Mouse (Mus musculus) urinary bladder, adult 2 months (tissue): Measurements from ENCODE around the gene Sidt2. TPM values are rescaled to one million over a fixed set of nuclear protein-coding genes. Genes with fewer than 3 reads are reported as not detected.
A peak's percentile ranks its signal among the peaks of the same experiment; 100 is the strongest.

Experiments used
- DNase-seq: peaks from one replicate; pipeline ENCODE4 v3.0.0; 2022; ENCODE audit warnings: low spot score
- polyA plus RNA-seq: library from polyadenylated mRNA; depleted of rRNA; stranded (reverse); fragments of >200 nt; gene quantifications from 2 replicates; pipeline ENCODE4 v1.2.3, GENCODE M21; 2012; rRNA removed

Sidt2 gene
- polyA plus RNA-seq, 1 experiment = 102 TPM

- no peak for DNase-seq
Observed at GRCm38 (mm10) chr9:45911673-45912072, 43.4 kb downstream of the Sidt2 start.

GRCm38 (mm10) chr9:45910995-45911394 lies 44.1 kb downstream of the Sidt2 start:
- no peak for DNase-seq

- DNase-seq = no peak
Observed at GRCm38 (mm10) chr9:45907078-45907428, 48.0 kb downstream of the Sidt2 start.

GRCm38 (mm10) chr9:45906355-45907077 lies 48.5 kb downstream of the Sidt2 start, which contains the start of the genes Pcsk7 and Rnf214:
Gene Pcsk7 (plus strand): TSS chr9:45906497.
Gene Rnf214 (minus strand): TSS chr9:45906911.
- peak; percentile 93 for DNase-seq

GRCm38 (mm10) chr9:45905811-45906237 lies 49.2 kb downstream of the Sidt2 start:
- peak; percentile 38 for DNase-seq

- no peak for DNase-seq
Observed at GRCm38 (mm10) chr9:45905196-45905595, 49.9 kb downstream of the Sidt2 start.

- no peak for DNase-seq
Observed at GRCm38 (mm10) chr9:45893681-45894080, 61.4 kb downstream of the Sidt2 start.

Other genes starting within 250 kb of the Sidt2 start
- gene Cep164, start 126.6 kb downstream of the Sidt2 start, polyA plus RNA-seq = 28.5 and 31.6 TPM in 2 replicates
- gene Bace1, start 116.7 kb downstream of the Sidt2 start, polyA plus RNA-seq = 25.3 and 31.7 TPM in 2 replicates
- gene Pcsk7, start 48.8 kb downstream of the Sidt2 start, polyA plus RNA-seq = 22.0 and 22.4 TPM in 2 replicates
- gene Rnf214, start 48.3 kb downstream of the Sidt2 start, polyA plus RNA-seq = 15.2 and 18.5 TPM in 2 replicates
- 8,790 and 9,672 TPM in 2 replicates for gene Tagln, start 19.2 kb downstream of the Sidt2 start, polyA plus RNA-seq
- 42.7 and 45.4 TPM in 2 replicates for gene Pafah1b2, start 57.4 kb upstream of the Sidt2 start, polyA plus RNA-seq
- 9.7 and 17.1 TPM in 2 replicates for gene Sik3, start 57.6 kb upstream of the Sidt2 start, polyA plus RNA-seq